Mouse (Mus musculus): ENCODE measurements around the gene Gm12258.

- no peak for TF ChIP-seq TAL1 (IDR thresholded peaks at IDR 0.05; ENCODE audit: low read length)
- no peak for TF ChIP-seq GATA1 (IDR thresholded peaks at IDR 0.05; ENCODE audit: low read length)
These were observed 47.2 kb upstream of the Gm12258 start for GRCm38 (mm10) chr11:58799747-58800146.

Measured in erythroblast, embryonic 14.5 days (primary cell).